17 mouse cellular contexts compared by ENCODE assay signal in genomic region chr11:36692637-36693036, GRCm38 (mm10).
DNase-seq lines count a peak whose midpoint lies in the region; ATAC-seq and TF ChIP-seq lines count a peak whose summit lies in the region.
"Had no signal": no experiment of that assay in that cellular context is flagged by ENCODE, and none has a peak within 500 bp of the region (broad histone marks: within the 10 kb centered on the region; RNA-seq: fewer than 3 reads in every experiment).

No protein-coding gene starts in this region.

- no peaks in the 10 kb centered on the region for H3K9me3 ChIP-seq in heart, postnatal 0 days (replicated peaks; ENCODE audit: control insufficient read depth, low read length)
- H3K9me3 ChIP-seq: embryonic facial prominence, embryonic 13.5 days; heart, embryonic 12.5 days; neural tube, embryonic 13.5 days had no signal

- 0 out of 2 replicates have a peak, but pooled peaks have one; percentile 17 for TF ChIP-seq CTCF in heart, postnatal 0 days (IDR thresholded peaks at IDR 0.05; ENCODE audit: low read depth)

- no peak for ATAC-seq in heart, postnatal 0 days (ENCODE audit: insufficient read depth, low read depth)
- ATAC-seq: liver, postnatal 0 days had no signal

- intact Hi-C loops in left cerebral cortex, postnatal 4 days (cut with DNase I) = no loop called here

- H3K4me3 ChIP-seq in heart, postnatal 0 days (ENCODE audit: low read depth, low read length) = no peak overlapping the region
- H3K4me3 ChIP-seq: embryonic facial prominence, embryonic 13.5 days; heart, embryonic 12.5 days; neural tube, embryonic 13.5 days had no signal

- H3K27me3 ChIP-seq in heart, postnatal 0 days (ENCODE audit: control insufficient read depth, insufficient read depth, low read length) = no peaks in the 10 kb centered on the region
- H3K27me3 ChIP-seq: embryonic facial prominence, embryonic 13.5 days; heart, embryonic 12.5 days; neural tube, embryonic 13.5 days had no signal

- 51% methylated on average over 3 of the region's 3 CpGs for WGBS in heart, postnatal 0 days

- no peak overlapping the region for H3K9ac ChIP-seq in heart, postnatal 0 days (replicated peaks; ENCODE audit: low read depth, low read length)
- H3K9ac ChIP-seq: embryonic facial prominence, embryonic 13.5 days; heart, embryonic 12.5 days; liver, postnatal 0 days; neural tube, embryonic 13.5 days had no signal

- no peaks in the 10 kb centered on the region for H3K4me1 ChIP-seq in heart, postnatal 0 days (ENCODE audit: control insufficient read depth, insufficient read depth)
- H3K4me1 ChIP-seq: embryonic facial prominence, embryonic 13.5 days; heart, embryonic 12.5 days had no signal

- no peaks in the 10 kb centered on the region for H3K36me3 ChIP-seq in heart, postnatal 0 days (replicated peaks; ENCODE audit: control insufficient read depth, insufficient read depth, low read length)
- H3K36me3 ChIP-seq: embryonic facial prominence, embryonic 13.5 days; heart, embryonic 12.5 days; neural tube, embryonic 13.5 days had no signal

- no peak for TF ChIP-seq EP300 in heart, postnatal 0 days (IDR thresholded peaks at IDR 0.05; ENCODE audit: low read depth)

- no peak overlapping the region for H3K27ac ChIP-seq in heart, postnatal 0 days (ENCODE audit: low read depth)
- H3K27ac ChIP-seq: embryonic facial prominence, embryonic 13.5 days; neural tube, embryonic 13.5 days had no signal

- no peak overlapping the region for H3K4me2 ChIP-seq in heart, postnatal 0 days (ENCODE audit: low read depth, low read length)
- H3K4me2 ChIP-seq: embryonic facial prominence, embryonic 13.5 days; heart, embryonic 12.5 days; neural tube, embryonic 13.5 days had no signal

- peak; percentile 14 for DNase-seq in adrenal gland, adult 2 months
- DNase-seq in adrenal gland, postnatal 25 days = no peak
- DNase-seq in heart, postnatal 0 days (ENCODE audit: low spot score) = no peak
- DNase-seq in heart, adult 9 months (ENCODE audit: low spot score in 2 of 2) = no peak
- peak; percentile 40 to 43 for DNase-seq in left cerebral cortex, adult 18-20 months (ENCODE audit: low spot score in 2 of 2)
- no peak for DNase-seq in left cerebral cortex, postnatal 4 days
- peak; percentile 10 to 20 for DNase-seq in adrenal gland, postnatal 36 days
- no peak for DNase-seq in spleen, adult 12 weeks (ENCODE audit: low spot score)
- DNase-seq: cerebellum, adult 2 months; heart, postnatal 36 days; liver; liver, postnatal 0 days; lung, postnatal 36 days; thymus, adult 18-20 months had no signal

Comparison
In these comparisons a context has a peak if more than half of its experiments do, and no peak if none do; other contexts are left out.
1. DNase-seq: peak in adrenal gland, adult 2 months (single experiment), left cerebral cortex, adult 18-20 months (2 of 2) and adrenal gland, postnatal 36 days (2 of 2); none in adrenal gland, postnatal 25 days (single experiment), heart, postnatal 0 days (single experiment), heart, adult 9 months (0 of 2), left cerebral cortex, postnatal 4 days (single experiment) and spleen, adult 12 weeks (single experiment).